Mouse (Mus musculus): ENCODE measurements around the gene Mroh8. TPM values are rescaled to one million over a fixed set of nuclear protein-coding genes. Genes with fewer than 3 reads are reported as not detected.

Mroh8 gene
- polyA plus RNA-seq, 1 experiment from 2014 or later = 0.79 TPM

DNA sequence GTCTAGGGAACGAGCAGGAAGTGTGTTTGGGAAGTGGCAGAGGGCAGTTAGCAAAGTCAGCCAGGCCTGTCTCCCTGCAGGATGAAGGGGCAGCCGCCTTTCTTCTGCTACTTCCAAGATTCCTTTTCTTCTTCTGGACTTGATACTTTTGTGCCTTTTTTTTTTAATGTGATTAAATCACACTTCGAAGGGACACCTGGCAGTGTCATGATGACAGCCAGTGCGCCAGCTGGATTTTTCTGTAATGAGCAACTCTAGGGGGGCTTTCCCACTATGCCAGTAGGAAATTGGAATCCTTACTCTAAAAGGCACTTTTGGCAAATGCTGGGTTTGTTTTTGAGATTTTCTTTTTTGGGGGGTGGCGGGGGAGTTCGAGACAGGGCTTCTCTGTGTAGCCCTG is 36.1 kb upstream of the Mroh8 start:
- Histone ChIP-seq H3K4me2 (replicated peaks; ENCODE audit: low read depth, low read length) (no peak overlapping the region), H3K27ac (ENCODE audit: low read depth, low read length) (no peak overlapping the region), H3K27me3 (ENCODE audit: control insufficient read depth, insufficient read depth, low read length) (no peaks in the 10 kb centered on the region), H3K4me1 (replicated peaks; ENCODE audit: control insufficient read depth, insufficient read depth, low read length) (no peaks in the 10 kb centered on the region), H3K4me3 (ENCODE audit: low read depth, low read length) (no peak overlapping the region), H3K9ac (ENCODE audit: low read depth, low read length) (no peak overlapping the region), H3K36me3 (ENCODE audit: control insufficient read depth, insufficient read depth, low read length) (peaks cover 28% of the 10 kb centered on the region), H3K9me3 (ENCODE audit: control insufficient read depth, low read length) (no peaks in the 10 kb centered on the region)
- 96% methylated on average over 6 of the region's 6 CpGs for WGBS
- DNase-seq (ENCODE audit: low spot score) (no peak), ATAC-seq (ENCODE audit: low FRiP score) (no peak)

DNA sequence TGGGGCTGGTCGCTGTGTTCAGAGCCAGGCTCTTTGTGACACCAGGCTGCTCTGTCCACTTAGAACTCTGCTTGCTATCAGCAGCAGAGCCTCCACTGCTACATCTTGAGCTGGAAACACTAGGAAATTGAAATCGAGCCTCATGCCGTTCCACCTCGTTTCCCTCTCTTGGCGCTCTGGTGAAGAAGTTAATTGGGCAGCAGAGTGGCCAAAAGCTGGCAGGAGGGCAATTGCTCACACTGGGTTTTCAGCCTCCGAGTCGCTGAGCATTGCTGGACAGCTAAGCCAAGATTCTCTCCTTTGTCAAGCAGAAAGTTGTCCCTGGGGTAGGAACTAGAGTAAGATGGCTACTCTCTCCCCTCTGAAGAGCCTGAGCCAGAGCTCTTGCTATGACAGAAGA is 35.0 kb upstream of the Mroh8 start:
- Histone ChIP-seq H3K36me3 (ENCODE audit: control insufficient read depth, insufficient read depth, low read length) (peaks cover 26% of the 10 kb centered on the region), H3K9ac (ENCODE audit: low read depth, low read length) (no peak overlapping the region), H3K4me3 (ENCODE audit: low read depth, low read length) (no peak overlapping the region), H3K27me3 (ENCODE audit: control insufficient read depth, insufficient read depth, low read length) (no peaks in the 10 kb centered on the region), H3K27ac (ENCODE audit: low read depth, low read length) (no peak overlapping the region), H3K4me1 (replicated peaks; ENCODE audit: control insufficient read depth, insufficient read depth, low read length) (no peaks in the 10 kb centered on the region), H3K9me3 (ENCODE audit: control insufficient read depth, low read length) (no peaks in the 10 kb centered on the region), H3K4me2 (replicated peaks; ENCODE audit: low read depth, low read length) (no peak overlapping the region)
- DNase-seq (ENCODE audit: low spot score) (no peak), ATAC-seq (ENCODE audit: low FRiP score) (no peak)
- WGBS = 81% methylated on average over 7 of the region's 7 CpGs

DNA sequence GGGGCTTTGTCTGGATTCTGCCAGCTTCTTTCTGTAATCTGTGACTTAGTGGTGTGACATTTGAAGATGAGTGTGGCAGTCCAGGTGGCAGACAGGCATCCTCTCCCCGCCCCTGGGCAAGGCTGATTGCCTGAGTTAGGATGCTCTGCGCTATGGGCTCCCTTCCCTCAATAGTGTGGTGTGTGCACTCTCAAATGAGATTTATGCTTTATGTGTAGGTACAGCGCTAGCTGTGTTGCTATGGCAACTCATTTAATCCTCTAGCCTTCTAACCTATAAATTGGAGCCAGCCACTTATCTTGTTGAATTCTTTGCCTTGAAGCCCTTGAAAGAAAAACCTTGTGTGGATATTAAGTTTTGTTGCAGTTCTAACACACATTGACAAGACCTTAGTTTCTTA is 34.4 kb upstream of the Mroh8 start:
- DNase-seq (ENCODE audit: low spot score) = no peak
- no peaks in the 10 kb centered on the region for H3K4me1 ChIP-seq (replicated peaks; ENCODE audit: control insufficient read depth, insufficient read depth, low read length)
- H3K36me3 ChIP-seq (ENCODE audit: control insufficient read depth, insufficient read depth, low read length) = peaks cover 26% of the 10 kb centered on the region
- no peak overlapping the region for H3K4me3 ChIP-seq (ENCODE audit: low read depth, low read length)
- no peak for ATAC-seq (ENCODE audit: low FRiP score)
- no peaks in the 10 kb centered on the region for H3K9me3 ChIP-seq (ENCODE audit: control insufficient read depth, low read length)
- H3K27me3 ChIP-seq (ENCODE audit: control insufficient read depth, insufficient read depth, low read length) = no peaks in the 10 kb centered on the region
- H3K27ac ChIP-seq (ENCODE audit: low read depth, low read length) = no peak overlapping the region
- 95% methylated on average over 3 of the region's 3 CpGs for WGBS
- no peak overlapping the region for H3K4me2 ChIP-seq (replicated peaks; ENCODE audit: low read depth, low read length)
- no peak overlapping the region for H3K9ac ChIP-seq (ENCODE audit: low read depth, low read length)

DNA sequence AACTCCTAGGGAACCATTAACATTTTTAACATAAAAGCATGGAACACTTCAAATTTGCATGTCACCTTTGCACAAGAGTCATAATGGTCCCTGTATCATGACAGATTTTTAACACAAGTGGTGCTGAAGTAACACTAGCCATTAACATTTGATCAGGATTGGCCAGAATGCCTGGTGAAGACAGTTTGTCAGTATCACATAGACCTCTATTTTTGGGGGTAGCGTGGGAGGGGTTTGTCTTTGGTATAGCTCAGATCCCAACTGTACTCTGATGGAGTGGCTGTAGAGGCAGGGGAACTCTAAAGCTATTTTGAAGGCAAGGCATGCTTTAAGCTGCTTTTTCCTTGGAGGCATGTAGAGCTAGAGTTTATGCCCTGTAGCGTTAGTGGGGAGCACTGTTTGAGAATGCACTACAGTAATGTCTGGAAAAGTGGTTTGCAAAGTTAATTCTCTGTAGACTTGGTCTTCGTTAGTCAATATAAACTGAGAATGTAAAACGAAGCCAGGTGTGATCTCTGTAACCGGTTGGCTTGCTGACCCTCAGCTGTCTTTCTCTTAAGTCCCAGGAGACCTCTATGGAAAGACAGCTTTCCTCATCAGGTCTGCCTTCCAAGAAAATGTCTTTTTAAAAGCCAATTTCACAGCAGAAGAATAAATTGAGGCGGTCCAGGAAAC is 31.8 kb upstream of the Mroh8 start:
- DNase-seq (ENCODE audit: low spot score) (no peak), ATAC-seq (ENCODE audit: low FRiP score) (no peak)
- Histone ChIP-seq H3K36me3 (ENCODE audit: control insufficient read depth, insufficient read depth, low read length) (peaks cover 13% of the 10 kb centered on the region; the same call in 1 of the 2 replicates), H3K4me3 (ENCODE audit: low read depth, low read length) (no peak overlapping the region), H3K9me3 (ENCODE audit: control insufficient read depth, low read length) (no peaks in the 10 kb centered on the region), H3K27me3 (ENCODE audit: control insufficient read depth, insufficient read depth, low read length) (no peaks in the 10 kb centered on the region), H3K27ac (ENCODE audit: low read depth, low read length) (no peak overlapping the region), H3K4me1 (replicated peaks; ENCODE audit: control insufficient read depth, insufficient read depth, low read length) (no peaks in the 10 kb centered on the region), H3K4me2 (replicated peaks; ENCODE audit: low read depth, low read length) (no peak overlapping the region), H3K9ac (ENCODE audit: low read depth, low read length) (no peak overlapping the region)
- WGBS = 88% methylated on average over 6 of the region's 6 CpGs

DNA sequence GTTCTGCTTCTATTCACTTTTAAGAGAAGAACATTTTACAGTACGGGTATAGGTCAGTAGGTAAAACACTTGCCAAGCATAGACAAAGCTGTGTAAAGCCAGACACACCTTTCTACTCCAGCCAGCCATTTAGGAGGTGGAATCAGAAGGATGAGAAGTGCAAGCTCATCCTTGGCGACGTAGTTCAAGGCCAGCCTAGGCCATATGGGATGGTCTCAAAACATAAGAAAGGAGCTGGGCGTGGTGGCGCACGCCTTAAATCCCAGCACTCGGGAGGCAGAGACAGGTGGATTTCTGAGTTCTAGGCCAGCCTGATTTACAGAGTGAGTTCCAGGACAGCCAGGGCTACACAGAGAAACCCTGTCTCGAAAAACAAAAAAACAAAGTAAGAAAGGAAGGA is 30.3 kb upstream of the Mroh8 start:
- Histone ChIP-seq H3K4me3 (ENCODE audit: low read depth, low read length) (no peak overlapping the region), H3K27me3 (ENCODE audit: control insufficient read depth, insufficient read depth, low read length) (no peaks in the 10 kb centered on the region), H3K27ac (ENCODE audit: low read depth, low read length) (no peak overlapping the region), H3K9ac (ENCODE audit: low read depth, low read length) (no peak overlapping the region), H3K4me2 (replicated peaks; ENCODE audit: low read depth, low read length) (no peak overlapping the region), H3K9me3 (ENCODE audit: control insufficient read depth, low read length) (no peaks in the 10 kb centered on the region), H3K36me3 (ENCODE audit: control insufficient read depth, insufficient read depth, low read length) (peaks cover 8% of the 10 kb centered on the region; the same call in 1 of the 2 replicates), H3K4me1 (replicated peaks; ENCODE audit: control insufficient read depth, insufficient read depth, low read length) (no peaks in the 10 kb centered on the region)
- DNase-seq (ENCODE audit: low spot score) = no peak
- whole genome bisulfite sequencing = 98% methylated on average over 8 of the region's 8 CpGs
- ATAC-seq (ENCODE audit: low FRiP score) = no peak

DNA sequence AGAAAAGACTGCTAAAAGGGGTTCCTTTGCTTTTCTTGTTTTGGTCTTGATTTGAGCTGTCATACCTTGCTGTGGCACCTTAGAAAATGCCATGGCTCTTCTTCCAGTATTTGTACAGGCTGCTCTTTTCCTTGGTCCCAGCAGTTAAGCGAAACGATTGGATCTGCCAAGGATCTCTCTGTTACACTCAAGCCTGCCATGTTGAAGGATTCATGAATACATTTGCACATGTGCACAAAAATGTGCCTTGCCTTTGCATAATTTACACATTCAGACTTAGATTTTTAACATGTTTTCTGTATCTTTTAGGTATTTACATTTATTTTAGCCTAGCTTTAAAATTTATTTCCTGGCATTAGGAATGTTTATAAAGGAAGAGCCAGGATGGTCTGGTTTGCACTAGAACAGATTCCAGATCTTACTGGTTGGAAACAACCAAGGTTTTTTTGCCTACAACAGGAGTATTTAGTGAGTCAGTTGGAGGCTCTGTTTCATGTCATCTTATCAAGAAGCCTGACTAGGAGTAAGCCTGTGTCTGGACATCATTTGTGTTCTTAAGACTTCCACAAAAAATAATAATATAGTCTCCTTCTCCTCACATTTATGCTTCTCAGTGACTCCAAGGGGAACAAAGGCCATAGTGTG is 29.0 kb upstream of the Mroh8 start:
- no peak overlapping the region for H3K4me3 ChIP-seq (ENCODE audit: low read depth, low read length)
- no peak overlapping the region for H3K27ac ChIP-seq (ENCODE audit: low read depth, low read length)
- peaks cover 8% of the 10 kb centered on the region; the same call in 1 of the 2 replicates for H3K36me3 ChIP-seq (ENCODE audit: control insufficient read depth, insufficient read depth, low read length)
- no peaks in the 10 kb centered on the region for H3K9me3 ChIP-seq (ENCODE audit: control insufficient read depth, low read length)
- H3K9ac ChIP-seq (ENCODE audit: low read depth, low read length) = no peak overlapping the region
- H3K27me3 ChIP-seq (ENCODE audit: control insufficient read depth, insufficient read depth, low read length) = no peaks in the 10 kb centered on the region
- 93% methylated on average over 2 of the region's 2 CpGs for WGBS
- DNase-seq (ENCODE audit: low spot score) (no peak), ATAC-seq (ENCODE audit: low FRiP score) (no peak)
- H3K4me1 ChIP-seq (replicated peaks; ENCODE audit: control insufficient read depth, insufficient read depth, low read length) = no peaks in the 10 kb centered on the region
- no peak overlapping the region for H3K4me2 ChIP-seq (replicated peaks; ENCODE audit: low read depth, low read length)

DNA sequence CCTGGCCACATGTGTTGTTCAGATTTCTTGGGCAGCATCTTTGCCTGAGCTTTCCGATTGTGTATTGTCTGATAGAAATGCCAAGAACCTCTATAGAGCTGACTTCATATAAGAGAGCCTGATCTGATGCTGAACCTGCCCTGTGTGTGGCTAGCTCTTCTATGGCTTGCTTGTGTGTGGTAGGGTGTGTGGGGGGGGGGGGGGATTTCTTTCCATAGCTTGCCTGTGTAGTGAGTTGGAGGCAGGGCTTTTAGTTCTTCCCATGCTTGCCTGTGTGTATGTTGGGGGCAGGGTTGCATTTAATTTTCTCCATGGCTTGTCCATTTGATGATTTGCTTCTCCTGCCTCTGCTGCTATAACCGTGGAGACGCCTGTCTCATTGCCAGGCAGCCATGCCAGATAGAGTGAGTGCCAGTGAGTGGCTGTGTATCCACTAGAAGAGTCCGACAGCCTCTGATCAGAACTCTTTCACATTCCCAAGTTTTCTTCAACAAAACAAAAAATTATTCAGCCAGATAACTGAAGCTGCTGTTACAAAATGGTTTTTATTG is 28.4 kb upstream of the Mroh8 start:
- no peak for ATAC-seq (ENCODE audit: low FRiP score)
- H3K36me3 ChIP-seq (ENCODE audit: control insufficient read depth, insufficient read depth, low read length) = peaks cover 11% of the 10 kb centered on the region; the same call in 1 of the 2 replicates
- no peak overlapping the region for H3K4me3 ChIP-seq (ENCODE audit: low read depth, low read length)

DNA sequence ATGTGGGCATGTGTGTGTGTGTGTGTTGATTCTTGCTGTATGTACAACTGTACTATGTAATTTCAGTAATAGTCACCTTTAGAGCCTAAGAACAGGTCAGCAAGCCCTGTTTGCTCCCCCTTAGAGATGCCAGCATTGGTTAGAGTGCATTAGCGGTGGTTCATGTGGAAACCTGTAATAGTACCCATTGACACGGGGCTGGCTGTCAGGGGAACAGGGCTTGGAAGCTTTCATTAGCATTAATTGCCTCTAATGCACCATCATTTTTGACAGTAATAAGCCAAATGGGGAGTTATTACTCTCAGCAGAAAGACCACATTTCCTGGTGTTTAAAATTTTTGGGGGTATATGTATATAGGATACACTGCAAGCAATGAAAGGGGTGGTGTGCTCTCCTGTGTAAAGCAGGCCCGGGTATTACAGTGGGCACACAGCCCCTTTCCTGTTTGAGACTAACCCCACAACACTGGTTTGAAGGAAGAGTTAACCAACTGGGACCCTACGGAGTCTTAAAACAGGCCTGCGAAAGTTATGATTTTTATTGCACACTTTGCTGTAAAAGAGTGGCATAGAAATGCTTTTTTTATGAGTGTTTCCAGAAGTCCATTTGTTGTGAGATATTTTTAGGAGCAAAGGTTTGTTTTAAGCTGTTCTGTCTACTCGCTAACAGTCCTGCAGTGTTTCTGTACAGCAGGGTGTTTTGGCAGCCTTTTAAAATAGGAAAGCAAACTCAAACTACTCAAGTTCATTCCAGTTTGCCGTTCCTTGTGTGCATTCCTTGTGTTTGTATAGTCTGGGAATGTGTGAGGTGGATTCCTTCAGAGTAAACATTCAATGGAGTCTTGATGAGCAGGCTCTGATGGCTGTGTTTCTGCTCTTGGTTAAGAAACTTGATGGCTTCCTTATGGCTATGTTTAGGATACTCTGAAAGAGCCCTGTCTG is 27.0 kb upstream of the Mroh8 start:
- ATAC-seq (ENCODE audit: low FRiP score) = no peak
- no peak overlapping the region for H3K9ac ChIP-seq (ENCODE audit: low read depth, low read length)
- no peak for DNase-seq (ENCODE audit: low spot score)

More for the DNA sequence above, 28.4 kb upstream of the Mroh8 start:
- 98% methylated on average over 4 of the region's 4 CpGs for WGBS
- H3K9me3 ChIP-seq (ENCODE audit: control insufficient read depth, low read length) = no peaks in the 10 kb centered on the region
- no peaks in the 10 kb centered on the region for H3K27me3 ChIP-seq (ENCODE audit: control insufficient read depth, insufficient read depth, low read length)
- no peak overlapping the region for H3K4me2 ChIP-seq (replicated peaks; ENCODE audit: low read depth, low read length)
- no peak overlapping the region for H3K27ac ChIP-seq (ENCODE audit: low read depth, low read length)
- no peak overlapping the region for H3K9ac ChIP-seq (ENCODE audit: low read depth, low read length)
- no peaks in the 10 kb centered on the region for H3K4me1 ChIP-seq (replicated peaks; ENCODE audit: control insufficient read depth, insufficient read depth, low read length)
- no peak for DNase-seq (ENCODE audit: low spot score)

More for the DNA sequence above, 27.0 kb upstream of the Mroh8 start:
- H3K4me1 ChIP-seq (replicated peaks; ENCODE audit: control insufficient read depth, insufficient read depth, low read length) = no peaks in the 10 kb centered on the region
- no peaks in the 10 kb centered on the region for H3K27me3 ChIP-seq (ENCODE audit: control insufficient read depth, insufficient read depth, low read length)
- no peaks in the 10 kb centered on the region for H3K9me3 ChIP-seq (ENCODE audit: control insufficient read depth, low read length)
- H3K4me3 ChIP-seq (ENCODE audit: low read depth, low read length) = no peak overlapping the region
- WGBS = 88% methylated on average over 7 of the region's 7 CpGs
- no peak overlapping the region for H3K4me2 ChIP-seq (replicated peaks; ENCODE audit: low read depth, low read length)
- peaks cover 9% of the 10 kb centered on the region; the same call in 1 of the 2 replicates for H3K36me3 ChIP-seq (ENCODE audit: control insufficient read depth, insufficient read depth, low read length)
- H3K27ac ChIP-seq (ENCODE audit: low read depth, low read length) = no peak overlapping the region
